ENCODE assay signal across 10 mouse cellular contexts in genomic region chr17:62687369-62687768, GRCm38 (mm10).
DNase-seq lines count a peak whose midpoint lies in the region; ATAC-seq and TF ChIP-seq lines count a peak whose summit lies in the region.
"Had no signal": no experiment of that assay in that cellular context is flagged by ENCODE, and none has a peak within 500 bp of the region (broad histone marks: within the 10 kb centered on the region; RNA-seq: fewer than 3 reads in every experiment).

No protein-coding gene starts in this region.

- peak; percentile 75 to 76 for TF ChIP-seq EP300 in MEL (IDR thresholded peaks at IDR 0.05; ENCODE audit: low read depth in 1 of 2, low read length in 2 of 2)

- H3K9ac ChIP-seq in MEL (ENCODE audit: control insufficient read depth, low read depth, low read length, poor library complexity, severe bottlenecking): no peak overlapping the region
- H3K9ac ChIP-seq in heart, embryonic 11.5 days (ENCODE audit: low read depth, low read length): no peak overlapping the region
- H3K9ac ChIP-seq: embryonic facial prominence, embryonic 13.5 days; liver, embryonic 14.5 days had no signal

- H3K27me3 ChIP-seq in heart, embryonic 10.5 days (ENCODE audit: insufficient read depth, poor library complexity, severe bottlenecking): no peaks in the 10 kb centered on the region
- no peaks in the 10 kb centered on the region for H3K27me3 ChIP-seq in MEL (ENCODE audit: control insufficient read depth in 1 of 2, insufficient read depth in 2 of 2, low read length in 2 of 2)
- H3K27me3 ChIP-seq in heart, embryonic 11.5 days (ENCODE audit: control insufficient read depth, insufficient read depth, low read length): no peaks in the 10 kb centered on the region
- H3K27me3 ChIP-seq in cerebellum, adult 2 months (ENCODE audit: control insufficient read depth, insufficient read depth, low read length): no peaks in the 10 kb centered on the region
- H3K27me3 ChIP-seq: embryonic facial prominence, embryonic 13.5 days had no signal

- no peaks in the 10 kb centered on the region for H3K9me3 ChIP-seq in heart, embryonic 10.5 days
- no peaks in the 10 kb centered on the region for H3K9me3 ChIP-seq in MEL (replicated peaks; ENCODE audit: insufficient read depth, low read length)
- no peaks in the 10 kb centered on the region for H3K9me3 ChIP-seq in heart, embryonic 11.5 days (replicated peaks; ENCODE audit: control insufficient read depth, low read length)
- H3K9me3 ChIP-seq: embryonic facial prominence, embryonic 13.5 days had no signal

- no peaks in the 10 kb centered on the region for H3K36me3 ChIP-seq in heart, embryonic 10.5 days
- H3K36me3 ChIP-seq in MEL (ENCODE audit: control insufficient read depth in 1 of 2, insufficient read depth in 2 of 2, low read length in 2 of 2): no peaks in the 10 kb centered on the region
- H3K36me3 ChIP-seq in heart, embryonic 11.5 days (ENCODE audit: control insufficient read depth, insufficient read depth, low read length): no peaks in the 10 kb centered on the region
- H3K36me3 ChIP-seq: embryonic facial prominence, embryonic 13.5 days had no signal

- no peak overlapping the region for H3K27ac ChIP-seq in heart, embryonic 10.5 days
- H3K27ac ChIP-seq in MEL (ENCODE audit: control insufficient read depth, low read depth, low read length): no peak overlapping the region
- H3K27ac ChIP-seq in heart, embryonic 11.5 days (ENCODE audit: low read depth, low read length): no peak overlapping the region
- no peak overlapping the region for H3K27ac ChIP-seq in cerebellum, adult 2 months (ENCODE audit: insufficient read depth, low read length)
- H3K27ac ChIP-seq: embryonic facial prominence, embryonic 13.5 days; liver, embryonic 14.5 days had no signal

- ATAC-seq in heart, embryonic 11.5 days (replicated peaks; ENCODE audit: insufficient number of reproducible peaks, low FRiP score, low TSS enrichment): no peak
- ATAC-seq in cerebellum, adult (ENCODE audit: insufficient number of reproducible peaks, low FRiP score, low TSS enrichment): no peak

- no peak overlapping the region for H3K4me3 ChIP-seq in heart, embryonic 10.5 days
- H3K4me3 ChIP-seq in MEL (ENCODE audit: control insufficient read depth in 1 of 2, insufficient read depth in 1 of 2, low read depth in 2 of 2, low read length in 2 of 2): peak overlapping the region; percentile 10 to 23
- H3K4me3 ChIP-seq in heart, embryonic 11.5 days (ENCODE audit: low read depth, low read length): no peak overlapping the region
- H3K4me3 ChIP-seq in cerebellum, adult 2 months (replicated peaks; ENCODE audit: insufficient read depth, low read depth, low read length): no peak overlapping the region
- H3K4me3 ChIP-seq: embryonic facial prominence, embryonic 13.5 days had no signal

- H3K4me1 ChIP-seq in heart, embryonic 10.5 days: peaks cover 45% of the 10 kb centered on the region
- H3K4me1 ChIP-seq in MEL (ENCODE audit: control insufficient read depth in 1 of 2, insufficient read depth in 2 of 2, low read length in 2 of 2): no peaks in the 10 kb centered on the region
- peaks cover 12% of the 10 kb centered on the region for H3K4me1 ChIP-seq in heart, embryonic 11.5 days (ENCODE audit: control insufficient read depth, insufficient read depth, low read length)
- H3K4me1 ChIP-seq in cerebellum, adult 2 months (ENCODE audit: control insufficient read depth, insufficient read depth, low read length): no peaks in the 10 kb centered on the region

- peak; percentile 97 for DNase-seq in heart, adult 11 months
- DNase-seq in heart, embryonic 10.5 days (ENCODE audit: low spot score): no peak
- DNase-seq in MEL (ENCODE audit: low read depth, low spot score): peak; percentile 76
- DNase-seq in lung, postnatal 10 days: peak; percentile 61
- no peak for DNase-seq in yolk sac, embryonic 10.5 days (ENCODE audit: low spot score)
- no peak for DNase-seq in cerebellum, adult 2 months

- no peaks in the 10 kb centered on the region for H3K79me2 ChIP-seq in MEL (ENCODE audit: control insufficient read depth, insufficient read depth, low read length, poor library complexity)

- no peak for TF ChIP-seq RAD21 in MEL (IDR thresholded peaks at IDR 0.05; ENCODE audit: low read depth, low read length)

- peak overlapping the region; percentile 30 for H3K4me2 ChIP-seq in heart, embryonic 11.5 days
- H3K4me2 ChIP-seq: embryonic facial prominence, embryonic 13.5 days had no signal

- 42% methylated on average over 6 of the region's 6 CpGs for WGBS in heart, embryonic 10.5 days
- WGBS in heart, embryonic 11.5 days (ENCODE audit: insufficient replicate concordance): 40% methylated on average over 6 of the region's 6 CpGs
- WGBS in cerebellum, adult 2 months: 67% methylated on average over 6 of the region's 6 CpGs

- TF ChIP-seq POLR2A in MEL (IDR thresholded peaks at IDR 0.05; ENCODE audit: control insufficient read depth in 1 of 2, insufficient read depth in 1 of 2, low read depth in 1 of 2, low read length in 2 of 2, poor library complexity in 1 of 2): no peak
- no peak for TF ChIP-seq POLR2A in cerebellum, adult 2 months (IDR thresholded peaks at IDR 0.05; ENCODE audit: borderline replicate concordance, insufficient read depth, low read length)

- no peak for TF ChIP-seq CTCF in MEL (IDR thresholded peaks at IDR 0.05 in 2 of 3, conservative IDR thresholded peaks at IDR 0.05 in 1 of 3; ENCODE audit: control insufficient read depth in 1 of 3, insufficient read depth in 1 of 3, low read depth in 2 of 3, low read length in 3 of 3, poor library complexity in 1 of 3, severe bottlenecking in 1 of 3)
- TF ChIP-seq CTCF in cerebellum, adult 2 months (IDR thresholded peaks at IDR 0.05; ENCODE audit: borderline replicate concordance, insufficient read depth, low read depth, low read length): no peak

TF ChIP-seq in MEL, 35 proteins besides CTCF, POLR2A, EP300 and RAD21:
- peak; percentile 55 for TF ChIP-seq ETS1 (IDR thresholded peaks at IDR 0.05; ENCODE audit: low read depth, low read length)
- no peak for TF ChIP-seq POLR2AphosphoS2 (IDR thresholded peaks at IDR 0.05; ENCODE audit: low read length)
- peak; percentile 90 for TF ChIP-seq MAFK (IDR thresholded peaks at IDR 0.05; ENCODE audit: borderline replicate concordance, low read depth, low read length)
- TF ChIP-seq ZC3H11A (IDR thresholded peaks at IDR 0.05; ENCODE audit: low read depth, low read length): no peak
- TF ChIP-seq KAT2A (conservative IDR thresholded peaks at IDR 0.05; ENCODE audit: low read depth, low read length): no peak
- no peak for TF ChIP-seq MEF2A (IDR thresholded peaks at IDR 0.05; ENCODE audit: extremely low read depth, insufficient replicate concordance, low read depth, low read length, poor library complexity, severe bottlenecking)
- peak; percentile 80 for TF ChIP-seq GATA1 (IDR thresholded peaks at IDR 0.05; ENCODE audit: low read depth, low read length)
- TF ChIP-seq CHD2 (IDR thresholded peaks at IDR 0.05; ENCODE audit: low read length): no peak
- no peak for TF ChIP-seq USF1 (IDR thresholded peaks at IDR 0.05; ENCODE audit: low read depth, low read length)
- TF ChIP-seq MYB (IDR thresholded peaks at IDR 0.05; ENCODE audit: low read depth, low read length): no peak
- no peak for TF ChIP-seq HCFC1 (IDR thresholded peaks at IDR 0.05; ENCODE audit: low read depth, low read length)
- TF ChIP-seq NRF1 (IDR thresholded peaks at IDR 0.05; ENCODE audit: insufficient read depth, low read depth, low read length, poor library complexity, severe bottlenecking): no peak
- TF ChIP-seq POLR2AphosphoS5 (IDR thresholded peaks at IDR 0.05; ENCODE audit: borderline replicate concordance, low read depth, low read length): no peak
- peak; percentile 78; the same call in 1 of the 2 replicates for TF ChIP-seq RCOR1 (IDR thresholded peaks at IDR 0.05; ENCODE audit: low read depth, low read length)
- TF ChIP-seq E2F4 (IDR thresholded peaks at IDR 0.05; ENCODE audit: borderline replicate concordance, low read depth, low read length): no peak
- TF ChIP-seq MYC (IDR thresholded peaks at IDR 0.05; ENCODE audit: low read depth, low read length): no peak

Comparison
In these comparisons a context has a peak if more than half of its experiments do, and no peak if none do; other contexts are left out.
1. DNase-seq: peak in heart, adult 11 months (single experiment), MEL (single experiment) and lung, postnatal 10 days (single experiment); none in heart, embryonic 10.5 days (single experiment), yolk sac, embryonic 10.5 days (single experiment) and cerebellum, adult 2 months (0 of 2).
2. H3K4me3 ChIP-seq: peak in MEL (2 of 2); none in heart, embryonic 10.5 days (single experiment), heart, embryonic 11.5 days (single experiment) and cerebellum, adult 2 months (single experiment).